Mouse (Mus musculus) hindbrain, embryonic 11.5 days (tissue): Measurements from ENCODE around the gene Xrcc1. TPM values are rescaled to one million over a fixed set of nuclear protein-coding genes. Genes with fewer than 3 reads are reported as not detected.

Source experiments
- ATAC-seq: fragments of 200-750 bp; cut with Nextera tagmentation; 2 replicates; pipeline ENCODE4 v1.8.0; 2017; ENCODE audit warnings: mild to moderate bottlenecking, moderate TSS enrichment, moderate library complexity; ENCODE audit not compliant: low FRiP score
- DNase-seq: peaks from one replicate; pipeline ENCODE4 v3.0.0-alpha.2; 2015; ENCODE audit warnings: low spot score
- H3K27ac ChIP-seq: fragments of 300-500 bp; sonication (generic); 2 replicates; pipeline ENCODE4 v1.5.1; 2014; ENCODE audit warnings: mild to moderate bottlenecking, low read depth, low read length
- H3K27me3 ChIP-seq: fragments of 300-500 bp; sonication (generic); 2 replicates; pipeline ENCODE4 v1.6.1; 2014; ENCODE audit warnings: mild to moderate bottlenecking, low read length, moderate library complexity, mixed read lengths; ENCODE audit not compliant: control insufficient read depth, insufficient read depth
- H3K36me3 ChIP-seq: fragments of 300-500 bp; sonication (generic); 2 replicates; pipeline ENCODE4 v1.6.1; 2014; ENCODE audit warnings: mild to moderate bottlenecking, low read length, moderate library complexity, mixed read lengths; ENCODE audit not compliant: control insufficient read depth, insufficient read depth
- H3K4me1 ChIP-seq: fragments of 300-500 bp; sonication (generic); replicated peaks from 2 replicates; pipeline ENCODE4 v1.6.1; 2014; ENCODE audit warnings: low read length, mixed read lengths; ENCODE audit not compliant: control insufficient read depth, insufficient read depth
- H3K4me2 ChIP-seq: fragments of 300-500 bp; sonication (generic); replicated peaks from 2 replicates; pipeline ENCODE4 v1.6.1; 2014; ENCODE audit warnings: mild to moderate bottlenecking, low read depth, low read length
- H3K4me3 ChIP-seq: fragments of 300-500 bp; sonication (generic); 2 replicates; pipeline ENCODE4 v1.5.1; 2014; ENCODE audit warnings: low read depth, low read length
- H3K9ac ChIP-seq: fragments of 300-500 bp; sonication (generic); 2 replicates; pipeline ENCODE4 v1.6.1; 2014; ENCODE audit warnings: low read depth, low read length
- H3K9me3 ChIP-seq: fragments of 300-500 bp; sonication (generic); 2 replicates; pipeline ENCODE4 v1.6.1; 2016; ENCODE audit warnings: low read length; ENCODE audit not compliant: control insufficient read depth
- WGBS: fragments of 180-500 bp; shearing (Covaris S2); extraction: QIAGEN DNeasy Blood & Tissue Kit; methylation state at CpG from one replicate; pipeline ENCODE4 v1.1.7; 2014; 5-methylcytosine and 5-hydroxymethylcytosine counted together
- polyA plus RNA-seq: library from polyadenylated mRNA; unstranded; fragments of >200 nt; fragmentation: Nextera tagmentation; extraction: Ambion mirVana; gene quantifications from 2 replicates; pipeline ENCODE4 v1.2.1, GENCODE M21; 2014

Xrcc1 gene
- polyA plus RNA-seq, 1 experiment from 2014 or later: 78.0 TPM

GRCm38 (mm10) chr7:24522805-24523204 is 23.3 kb upstream of the Xrcc1 start:
- no peak overlapping the region for H3K27ac ChIP-seq
- no peak overlapping the region for H3K4me2 ChIP-seq
- no peak overlapping the region for H3K4me3 ChIP-seq
- H3K9ac ChIP-seq: no peak overlapping the region
- no peaks in the 10 kb centered on the region for H3K36me3 ChIP-seq
- H3K9me3 ChIP-seq: no peaks in the 10 kb centered on the region
- no peaks in the 10 kb centered on the region for H3K4me1 ChIP-seq
- 65% methylated on average over 5 of the region's 5 CpGs for WGBS
- H3K27me3 ChIP-seq: no peaks in the 10 kb centered on the region
- no peak for ATAC-seq
- no peak for DNase-seq

- H3K27me3 ChIP-seq: no peaks in the 10 kb centered on the region
- H3K36me3 ChIP-seq: no peaks in the 10 kb centered on the region
- DNase-seq (no peak), ATAC-seq (no peak)
- no peak overlapping the region for H3K4me2 ChIP-seq
- 84% methylated on average over 6 of the region's 6 CpGs for WGBS
- no peak overlapping the region for H3K4me3 ChIP-seq
- H3K9me3 ChIP-seq: no peaks in the 10 kb centered on the region
- no peak overlapping the region for H3K9ac ChIP-seq
- H3K27ac ChIP-seq: no peak overlapping the region
- no peaks in the 10 kb centered on the region for H3K4me1 ChIP-seq
Observed at GRCm38 (mm10) chr7:24523723-24524122, 22.4 kb upstream of the Xrcc1 start.

GRCm38 (mm10) chr7:24524978-24525377 is 21.1 kb upstream of the Xrcc1 start:
- Histone ChIP-seq H3K27ac (no peak overlapping the region), H3K4me3 (no peak overlapping the region), H3K27me3 (no peaks in the 10 kb centered on the region), H3K9ac (no peak overlapping the region), H3K36me3 (no peaks in the 10 kb centered on the region), H3K9me3 (no peaks in the 10 kb centered on the region), H3K4me2 (no peak overlapping the region), H3K4me1 (no peaks in the 10 kb centered on the region)
- WGBS: 80% methylated on average over 6 of the region's 6 CpGs
- ATAC-seq (no peak), DNase-seq (no peak)

GRCm38 (mm10) chr7:24525686-24526420 is 20.2 kb upstream of the Xrcc1 start:
- no peak for ATAC-seq
- DNase-seq: no peak
- Histone ChIP-seq H3K4me2 (no peak overlapping the region), H3K4me3 (no peak overlapping the region), H3K9ac (no peak overlapping the region), H3K9me3 (no peaks in the 10 kb centered on the region), H3K4me1 (no peaks in the 10 kb centered on the region), H3K27me3 (no peaks in the 10 kb centered on the region), H3K36me3 (no peaks in the 10 kb centered on the region), H3K27ac (no peak overlapping the region)
- WGBS: 91% methylated on average over 12 of the region's 12 CpGs

- Histone ChIP-seq H3K9ac (no peak overlapping the region), H3K9me3 (no peaks in the 10 kb centered on the region)
- no peak for ATAC-seq
Observed at GRCm38 (mm10) chr7:24528861-24529260, 17.2 kb upstream of the Xrcc1 start.

GRCm38 (mm10) chr7:24529580-24529979 is 16.5 kb upstream of the Xrcc1 start:
- ATAC-seq: no peak

More at GRCm38 (mm10) chr7:24528861-24529260, 17.2 kb upstream of the Xrcc1 start:
- no peak for DNase-seq
- no peak overlapping the region for H3K4me3 ChIP-seq
- H3K36me3 ChIP-seq: 0 out of 2 replicates have a peak, but pooled peaks cover 1% of the 10 kb centered on the region
- no peak overlapping the region for H3K27ac ChIP-seq
- H3K4me1 ChIP-seq: peaks cover 4% of the 10 kb centered on the region; the same call in 1 of the 2 replicates
- peaks cover 8% of the 10 kb centered on the region for H3K27me3 ChIP-seq
- 93% methylated on average over 11 of the region's 11 CpGs for WGBS
- H3K4me2 ChIP-seq: no peak overlapping the region

GRCm38 (mm10) chr7:24530062-24530931 is 15.8 kb upstream of the Xrcc1 start, which contains the start of gene Irgq:
TSS of gene Irgq (plus strand) at chr7:24530689.
- Histone ChIP-seq H3K4me3 (peak within 1 kb of the TSS; percentile 66), H3K27me3 (peaks cover 10% of the 10 kb centered on the region), H3K9ac (peak within 1 kb of the TSS; percentile 89), H3K9me3 (no peaks in the 10 kb centered on the region), H3K27ac (peak within 1 kb of the TSS; percentile 80), H3K4me2 (peak within 1 kb of the TSS; percentile 95), H3K4me1 (peaks cover 6% of the 10 kb centered on the region; the same call in 1 of the 2 replicates), H3K36me3 (0 out of 2 replicates have a peak, but pooled peaks cover 3% of the 10 kb centered on the region)
- ATAC-seq: peak; percentile 93
- DNase-seq: peak; percentile 100
- WGBS: 1% methylated on average over 44 of the region's 44 CpGs

More at GRCm38 (mm10) chr7:24529580-24529979, 16.5 kb upstream of the Xrcc1 start:
- WGBS: 61% methylated on average over 11 of the region's 11 CpGs
- peaks cover 6% of the 10 kb centered on the region; the same call in 1 of the 2 replicates for H3K4me1 ChIP-seq
- 0 out of 2 replicates have a peak, but pooled peaks cover 3% of the 10 kb centered on the region for H3K36me3 ChIP-seq
- peak overlapping the region; percentile 95 for H3K4me2 ChIP-seq
- H3K9me3 ChIP-seq: no peaks in the 10 kb centered on the region
- DNase-seq: no peak
- no peak overlapping the region; the same call in 1 of the 2 replicates for H3K9ac ChIP-seq
- peak overlapping the region; percentile 66 for H3K4me3 ChIP-seq
- peaks cover 10% of the 10 kb centered on the region for H3K27me3 ChIP-seq
- no peak overlapping the region for H3K27ac ChIP-seq

- Histone ChIP-seq H3K36me3 (0 out of 2 replicates have a peak, but pooled peaks cover 3% of the 10 kb centered on the region), H3K27ac (peak overlapping the region; percentile 80), H3K4me1 (peaks cover 6% of the 10 kb centered on the region; the same call in 1 of the 2 replicates), H3K27me3 (peaks cover 10% of the 10 kb centered on the region), H3K4me2 (peak overlapping the region; percentile 95), H3K4me3 (peak overlapping the region; percentile 66), H3K9ac (peak overlapping the region; percentile 89), H3K9me3 (no peaks in the 10 kb centered on the region)
- DNase-seq (peak; percentile 84), ATAC-seq (peak; percentile 65)
- 1% methylated on average over 42 of the region's 43 CpGs for WGBS
Observed at GRCm38 (mm10) chr7:24531211-24531971, 14.7 kb upstream of the Xrcc1 start.
